Mouse (Mus musculus) neural tube, embryonic 12.5 days (tissue): Measurements from ENCODE around the gene Nkx6-1. TPM values are rescaled to one million over a fixed set of nuclear protein-coding genes. Genes with fewer than 3 reads are reported as not detected.

ENCODE experiments used
- ATAC-seq: fragments of 200-750 bp; cut with Nextera tagmentation; 2 replicates; pipeline ENCODE4 v1.8.0; 2017; ENCODE audit warnings: low read depth, mild to moderate bottlenecking, moderate TSS enrichment, moderate library complexity; ENCODE audit not compliant: low FRiP score
- H3K27ac ChIP-seq: fragments of 300-500 bp; sonication (generic); 2 replicates; pipeline ENCODE4 v1.5.1; 2016
- H3K27me3 ChIP-seq: fragments of 300-500 bp; sonication (generic); replicated peaks from 2 replicates; pipeline ENCODE4 v1.6.1; 2016; ENCODE audit warnings: mild to moderate bottlenecking
- H3K36me3 ChIP-seq: fragments of 300-500 bp; sonication (generic); 2 replicates; pipeline ENCODE4 v1.6.1; 2016; ENCODE audit warnings: mild to moderate bottlenecking
- H3K4me1 ChIP-seq: fragments of 300-500 bp; sonication (generic); 2 replicates; pipeline ENCODE4 v1.6.1; 2016
- H3K4me2 ChIP-seq: fragments of 300-500 bp; sonication (generic); replicated peaks from 2 replicates; pipeline ENCODE4 v1.6.1; 2016; ENCODE audit warnings: mild to moderate bottlenecking
- H3K4me3 ChIP-seq: fragments of 300-500 bp; sonication (generic); 2 replicates; pipeline ENCODE4 v1.5.1; 2016
- H3K9ac ChIP-seq: fragments of 300-500 bp; sonication (generic); 2 replicates; pipeline ENCODE4 v1.6.1; 2016; ENCODE audit warnings: mild to moderate bottlenecking
- H3K9me3 ChIP-seq: fragments of 300-500 bp; sonication (generic); 2 replicates; pipeline ENCODE4 v1.6.1; 2016; ENCODE audit warnings: mild to moderate bottlenecking
- WGBS: fragments of 180-500 bp; shearing (Covaris S2); methylation state at CpG from one replicate; pipeline ENCODE4 v1.1.7; 2016; 5-methylcytosine and 5-hydroxymethylcytosine counted together
- polyA plus RNA-seq: library from polyadenylated mRNA; unstranded; fragments of >200 nt; fragmentation: Nextera tagmentation; extraction: Ambion mirVana; gene quantifications from 2 replicates; pipeline ENCODE4 v1.2.1, GENCODE M21; 2016

The Nkx6-1 gene
- polyA plus RNA-seq, 1 experiment from 2014 or later: 9.6 TPM

DNA sequence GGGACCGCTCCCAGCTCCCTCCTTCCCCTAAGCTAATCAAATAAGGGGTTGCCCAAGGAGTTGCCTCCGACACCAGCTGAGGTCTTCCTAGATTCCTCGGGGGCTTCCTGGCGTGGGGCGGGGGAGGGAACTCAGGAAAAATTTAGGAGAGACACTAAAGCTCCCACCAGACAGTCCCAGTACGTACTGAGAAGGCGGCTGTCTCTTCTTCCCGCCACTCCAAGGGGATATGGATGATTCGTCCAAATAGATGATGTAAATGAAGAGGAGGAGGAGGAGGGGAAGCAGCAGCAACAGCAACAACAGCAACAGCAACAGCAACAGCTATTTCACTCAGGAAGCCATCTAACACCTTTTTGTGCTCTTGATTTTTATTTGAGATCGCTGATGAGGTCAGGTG, 7.1 kb downstream of the Nkx6-1 start:
- Histone ChIP-seq H3K27ac (no peak overlapping the region), H3K4me3 (no peak overlapping the region), H3K27me3 (peaks cover 92% of the 10 kb centered on the region), H3K4me2 (peak overlapping the region; percentile 22; the same call in 1 of the 2 replicates), H3K36me3 (no peaks in the 10 kb centered on the region), H3K9ac (no peak overlapping the region), H3K9me3 (no peaks in the 10 kb centered on the region), H3K4me1 (no peaks in the 10 kb centered on the region)
- no peak for ATAC-seq
- 3% methylated on average over 10 of the region's 10 CpGs for WGBS

DNA sequence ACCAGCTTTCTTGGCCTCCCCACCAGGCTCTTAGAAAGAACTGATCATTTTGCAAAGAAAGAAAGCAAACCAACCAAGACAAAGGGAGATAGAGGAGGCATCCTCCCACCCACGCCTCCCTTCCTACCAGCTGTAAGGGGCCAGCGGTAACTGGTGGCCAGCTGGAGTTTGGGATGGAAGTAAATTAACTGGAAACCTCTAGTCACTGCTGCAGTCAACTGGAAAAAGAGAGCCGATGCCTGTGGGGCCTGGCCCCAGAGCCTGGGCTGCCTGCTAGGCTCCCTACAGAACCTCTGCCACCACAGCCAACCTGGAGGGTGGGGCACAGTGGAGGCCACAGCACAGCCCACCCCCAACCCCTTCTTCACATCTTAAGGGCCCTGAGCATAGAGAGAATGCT, 8.7 kb downstream of the Nkx6-1 start:
- H3K27me3 ChIP-seq: peaks cover 88% of the 10 kb centered on the region
- ATAC-seq: no peak

DNA sequence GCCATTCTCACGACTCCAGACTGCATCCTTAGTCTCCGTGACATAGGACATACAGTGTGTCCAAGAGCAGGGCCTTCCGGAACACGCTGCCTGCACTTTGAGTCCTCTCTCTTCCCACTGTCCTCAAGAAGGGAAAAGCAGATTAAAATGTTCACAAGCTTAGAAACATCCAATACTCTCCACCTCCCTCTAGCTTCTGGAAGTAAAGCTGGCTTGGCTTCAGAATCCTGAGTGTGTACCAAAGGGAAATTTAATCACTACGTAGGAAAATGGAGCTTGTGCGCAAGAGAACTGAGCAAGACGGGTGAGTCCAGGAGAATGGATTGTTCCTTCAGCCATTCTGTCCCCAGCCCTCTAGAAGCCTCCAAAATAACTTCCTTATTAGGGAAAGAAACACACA, 9.4 kb downstream of the Nkx6-1 start:
- peaks cover 89% of the 10 kb centered on the region for H3K27me3 ChIP-seq
- no peak overlapping the region for H3K27ac ChIP-seq
- H3K4me2 ChIP-seq: no peak overlapping the region
- WGBS: 36% methylated on average over 7 of the region's 7 CpGs
- no peaks in the 10 kb centered on the region for H3K4me1 ChIP-seq
- no peaks in the 10 kb centered on the region for H3K36me3 ChIP-seq
- H3K9ac ChIP-seq: no peak overlapping the region
- peaks cover 7% of the 10 kb centered on the region; the same call in 1 of the 2 replicates for H3K9me3 ChIP-seq
- H3K4me3 ChIP-seq: no peak overlapping the region
- ATAC-seq: no peak

More for the DNA sequence above, 8.7 kb downstream of the Nkx6-1 start:
- Histone ChIP-seq H3K4me2 (no peak overlapping the region), H3K4me3 (no peak overlapping the region), H3K36me3 (no peaks in the 10 kb centered on the region), H3K4me1 (no peaks in the 10 kb centered on the region), H3K9ac (no peak overlapping the region), H3K27ac (no peak overlapping the region), H3K9me3 (peaks cover 5% of the 10 kb centered on the region; the same call in 1 of the 2 replicates)
- WGBS: 1% methylated on average over 3 of the region's 3 CpGs

DNA sequence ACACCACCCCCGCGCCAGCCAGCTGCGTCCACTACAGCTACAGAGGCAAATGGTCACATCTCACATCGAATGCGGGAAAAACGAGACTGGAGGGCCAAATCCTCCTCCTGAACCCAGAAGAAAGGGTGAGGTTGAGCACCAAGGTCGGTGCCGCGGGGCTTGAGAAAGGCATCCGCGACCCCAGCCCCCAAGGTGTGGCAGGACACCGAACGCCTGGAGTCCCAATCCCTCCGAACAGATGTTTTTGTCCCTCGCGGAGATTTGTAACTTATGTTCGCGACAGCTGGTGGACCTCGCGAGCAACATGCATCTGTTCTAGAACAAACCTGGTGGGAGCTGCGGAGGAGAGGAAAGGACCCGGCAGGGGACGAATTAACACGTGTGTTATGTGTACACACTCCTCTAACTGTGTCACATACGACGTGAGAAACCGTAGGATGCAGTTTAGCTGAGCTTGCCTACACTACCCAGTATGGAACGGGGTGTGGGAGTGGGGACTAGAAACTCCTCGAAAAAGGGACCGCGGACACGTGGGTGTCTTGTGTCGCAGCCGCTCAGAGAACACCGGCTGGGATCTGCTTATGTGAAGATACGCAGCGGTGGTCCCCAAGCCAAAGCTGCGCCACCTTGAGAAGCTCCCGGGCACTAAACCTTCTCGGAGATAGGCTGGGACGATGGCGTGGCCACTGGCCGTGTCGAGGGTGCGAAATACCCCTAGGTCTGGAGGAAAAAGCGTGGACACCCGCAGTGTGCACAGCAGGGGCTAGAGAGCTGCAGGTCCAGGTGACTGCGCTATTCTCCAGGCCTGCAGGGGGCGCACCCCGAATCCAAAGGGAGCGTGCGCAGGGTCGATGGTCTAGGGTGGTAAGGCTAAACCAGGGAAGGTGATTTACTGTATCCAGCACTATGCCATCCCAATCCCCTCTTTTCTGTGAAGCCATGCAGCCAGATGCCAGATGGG, 16.8 kb downstream of the Nkx6-1 start:
- Histone ChIP-seq H3K9ac (no peak overlapping the region), H3K27me3 (peaks cover 89% of the 10 kb centered on the region), H3K4me1 (no peaks in the 10 kb centered on the region), H3K9me3 (peaks cover 7% of the 10 kb centered on the region; the same call in 1 of the 2 replicates), H3K27ac (no peak overlapping the region), H3K36me3 (no peaks in the 10 kb centered on the region), H3K4me2 (peak overlapping the region; percentile 27), H3K4me3 (no peak overlapping the region)
- no peak for ATAC-seq
- WGBS: 6% methylated on average over 53 of the region's 53 CpGs

DNA sequence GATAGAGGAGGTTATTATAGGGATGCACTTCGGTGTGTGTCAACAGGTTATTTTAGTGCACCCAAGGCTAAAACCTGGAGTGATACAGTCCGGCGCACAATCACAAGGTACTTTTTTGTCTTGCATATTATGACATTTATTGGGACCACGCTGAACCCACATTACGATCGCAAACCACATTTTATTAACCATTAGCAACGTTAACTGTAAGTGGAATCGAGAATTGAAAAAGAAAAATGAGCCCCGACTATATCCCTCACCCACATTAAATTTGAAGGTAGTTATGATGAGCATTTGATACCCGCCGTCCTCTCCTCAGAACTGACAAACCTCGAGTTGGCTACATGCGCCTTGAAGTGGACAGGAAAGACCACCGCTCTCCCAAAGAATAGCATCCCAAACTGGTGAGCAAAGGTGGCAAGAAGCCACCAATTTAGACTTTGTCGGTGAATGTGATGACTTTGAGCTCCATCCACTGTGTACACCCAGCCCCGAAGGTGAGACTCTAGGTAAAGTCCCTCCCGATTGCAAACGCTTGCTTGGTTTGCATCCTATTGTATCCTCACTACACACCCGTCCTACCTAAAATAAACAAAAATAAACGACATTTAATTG, 17.7 kb downstream of the Nkx6-1 start:
- H3K27ac ChIP-seq: no peak overlapping the region
- peaks cover 7% of the 10 kb centered on the region; the same call in 1 of the 2 replicates for H3K9me3 ChIP-seq
- H3K4me3 ChIP-seq: no peak overlapping the region
- H3K4me2 ChIP-seq: no peak overlapping the region
- H3K27me3 ChIP-seq: peaks cover 94% of the 10 kb centered on the region
- ATAC-seq: no peak
- 29% methylated on average over 20 of the region's 20 CpGs for WGBS
- H3K4me1 ChIP-seq: no peaks in the 10 kb centered on the region
- no peaks in the 10 kb centered on the region for H3K36me3 ChIP-seq
- H3K9ac ChIP-seq: no peak overlapping the region

DNA sequence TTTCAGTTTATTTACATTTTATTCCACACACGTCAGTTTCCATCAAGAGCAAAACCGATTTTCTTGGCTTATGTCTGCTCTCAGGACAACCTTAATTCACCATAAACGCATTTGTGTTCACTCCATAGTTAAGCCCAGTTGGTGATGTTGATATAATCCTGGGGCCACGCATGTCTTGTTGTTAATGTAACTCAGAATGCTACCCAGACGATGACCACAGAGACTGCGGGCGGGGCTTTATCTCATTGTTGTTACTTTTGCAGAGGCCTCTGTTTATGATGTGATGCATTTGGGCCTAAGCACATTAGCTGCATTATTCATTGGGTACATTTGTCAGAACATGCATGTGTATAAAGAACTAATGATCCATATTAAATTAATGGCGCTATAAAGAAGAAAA, 19.7 kb downstream of the Nkx6-1 start:
- H3K36me3 ChIP-seq: no peaks in the 10 kb centered on the region
- H3K27ac ChIP-seq: no peak overlapping the region
- peaks cover 88% of the 10 kb centered on the region for H3K27me3 ChIP-seq
- no peaks in the 10 kb centered on the region for H3K4me1 ChIP-seq
- H3K9me3 ChIP-seq: no peaks in the 10 kb centered on the region
- 58% methylated on average over 8 of the region's 8 CpGs for WGBS
- no peak overlapping the region for H3K9ac ChIP-seq
- H3K4me2 ChIP-seq: no peak overlapping the region
- H3K4me3 ChIP-seq: no peak overlapping the region
- ATAC-seq: 0 out of 2 replicates have a peak, but pooled peaks have one; percentile 29

DNA sequence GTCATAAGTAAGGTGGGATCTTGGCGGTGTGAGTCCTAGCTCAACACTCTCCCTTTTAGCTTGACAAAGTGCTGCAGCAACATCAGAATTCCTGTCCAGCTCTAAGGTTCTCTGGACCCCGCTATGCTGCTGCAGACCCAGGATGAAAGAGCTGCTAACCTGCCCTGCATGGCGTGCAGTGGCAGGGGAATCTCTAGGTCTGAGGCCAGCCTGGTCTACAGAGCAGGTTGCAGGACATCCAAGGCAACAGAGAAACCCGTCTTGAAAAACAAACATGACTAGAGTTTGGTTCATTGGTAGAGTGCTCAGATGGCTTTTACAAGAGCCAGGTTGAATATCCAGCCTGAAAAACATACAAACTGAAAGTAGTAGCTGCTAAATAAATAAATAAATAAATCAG, 26.7 kb downstream of the Nkx6-1 start:
- no peak overlapping the region for H3K27ac ChIP-seq
- 84% methylated on average over 4 of the region's 4 CpGs for WGBS
- no peaks in the 10 kb centered on the region for H3K4me1 ChIP-seq
- no peak overlapping the region for H3K4me2 ChIP-seq
- H3K9ac ChIP-seq: no peak overlapping the region
- no peaks in the 10 kb centered on the region for H3K9me3 ChIP-seq
- no peaks in the 10 kb centered on the region for H3K36me3 ChIP-seq
- no peak for ATAC-seq
- no peak overlapping the region for H3K4me3 ChIP-seq
- H3K27me3 ChIP-seq: peaks cover 43% of the 10 kb centered on the region

Other genes with a start within 250 kb of the Nkx6-1 start
- 2.2 and 2.5 TPM in 2 replicates for gene Cds1, start 100.1 kb upstream of the Nkx6-1 start, polyA plus RNA-seq